Comparison of ENCODE assay signal across 8 mouse cellular contexts in genomic region chr3:153911882-153912440, GRCm38 (mm10). TPM values are rescaled to one million over a fixed set of nuclear protein-coding genes. Genes with fewer than 3 reads are reported as not detected.
DNase-seq lines count a peak whose midpoint lies in the region; ATAC-seq and TF ChIP-seq lines count a peak whose summit lies in the region.

No protein-coding gene starts in this region.

- TF ChIP-seq EP300 in MEL (IDR thresholded peaks at IDR 0.05; ENCODE audit: low read depth in 1 of 2, low read length in 2 of 2): no peak

- peak overlapping the region; percentile 82 for H3K4me3 ChIP-seq in heart, embryonic 16.5 days (ENCODE audit: low read length)
- peak overlapping the region; percentile 68 to 88 for H3K4me3 ChIP-seq in MEL (ENCODE audit: control insufficient read depth in 1 of 2, insufficient read depth in 1 of 2, low read depth in 2 of 2, low read length in 2 of 2)
- H3K4me3 ChIP-seq in forebrain, embryonic 16.5 days (replicated peaks; ENCODE audit: low read length): peak overlapping the region; percentile 69
- H3K4me3 ChIP-seq in midbrain, embryonic 10.5 days: peak overlapping the region; percentile 95

- H3K9ac ChIP-seq in heart, embryonic 16.5 days (ENCODE audit: low read length): peak overlapping the region; percentile 94
- peak overlapping the region; percentile 91 for H3K9ac ChIP-seq in MEL (ENCODE audit: control insufficient read depth, low read depth, low read length, poor library complexity, severe bottlenecking)
- H3K9ac ChIP-seq in forebrain, embryonic 16.5 days (replicated peaks; ENCODE audit: low read depth, low read length): peak overlapping the region; percentile 90

- peaks cover 43% of the 10 kb centered on the region for H3K4me1 ChIP-seq in heart, embryonic 16.5 days (ENCODE audit: control insufficient read depth, insufficient read depth, low read length)
- peaks cover 5 to 14% of the 10 kb centered on the region in 2 experiments for H3K4me1 ChIP-seq in MEL (ENCODE audit: control insufficient read depth in 1 of 2, insufficient read depth in 2 of 2, low read length in 2 of 2)
- H3K4me1 ChIP-seq in forebrain, embryonic 16.5 days (replicated peaks; ENCODE audit: control insufficient read depth, insufficient read depth, low read length): peaks cover 27% of the 10 kb centered on the region
- H3K4me1 ChIP-seq in midbrain, embryonic 10.5 days: peaks cover 43% of the 10 kb centered on the region

- peaks cover 54% of the 10 kb centered on the region for H3K79me2 ChIP-seq in MEL (ENCODE audit: control insufficient read depth, insufficient read depth, low read length, poor library complexity)

- H3K4me2 ChIP-seq in heart, embryonic 16.5 days (ENCODE audit: low read depth, low read length): peak overlapping the region; percentile 93
- H3K4me2 ChIP-seq in forebrain, embryonic 16.5 days (ENCODE audit: low read length): peak overlapping the region; percentile 75

- H3K27me3 ChIP-seq in heart, embryonic 16.5 days (ENCODE audit: control insufficient read depth, insufficient read depth, low read length): no peaks in the 10 kb centered on the region
- H3K27me3 ChIP-seq in MEL (ENCODE audit: control insufficient read depth in 1 of 2, insufficient read depth in 2 of 2, low read length in 2 of 2): no peaks in the 10 kb centered on the region
- H3K27me3 ChIP-seq in forebrain, embryonic 16.5 days (replicated peaks; ENCODE audit: control insufficient read depth, insufficient read depth, low read length): no peaks in the 10 kb centered on the region
- no peaks in the 10 kb centered on the region for H3K27me3 ChIP-seq in midbrain, embryonic 10.5 days (ENCODE audit: low read depth, poor library complexity, severe bottlenecking)

- no peak for TF ChIP-seq CTCF in MEL (IDR thresholded peaks at IDR 0.05 in 2 of 3, conservative IDR thresholded peaks at IDR 0.05 in 1 of 3; ENCODE audit: control insufficient read depth in 1 of 3, insufficient read depth in 1 of 3, low read depth in 2 of 3, low read length in 3 of 3, poor library complexity in 1 of 3, severe bottlenecking in 1 of 3)

- no peaks in the 10 kb centered on the region for H3K9me3 ChIP-seq in heart, embryonic 16.5 days (replicated peaks; ENCODE audit: control insufficient read depth, low read length)
- H3K9me3 ChIP-seq in MEL (replicated peaks; ENCODE audit: insufficient read depth, low read length): no peaks in the 10 kb centered on the region
- no peaks in the 10 kb centered on the region for H3K9me3 ChIP-seq in forebrain, embryonic 16.5 days (ENCODE audit: control insufficient read depth, low read length)
- no peaks in the 10 kb centered on the region for H3K9me3 ChIP-seq in midbrain, embryonic 10.5 days (replicated peaks)

- peaks cover 41% of the 10 kb centered on the region for H3K36me3 ChIP-seq in heart, embryonic 16.5 days (ENCODE audit: control insufficient read depth, insufficient read depth)
- H3K36me3 ChIP-seq in MEL (ENCODE audit: control insufficient read depth in 1 of 2, insufficient read depth in 2 of 2, low read length in 2 of 2): peaks cover 40 to 45% of the 10 kb centered on the region in 2 experiments
- H3K36me3 ChIP-seq in forebrain, embryonic 16.5 days (ENCODE audit: control insufficient read depth, insufficient read depth): peaks cover 18% of the 10 kb centered on the region
- peaks cover 49% of the 10 kb centered on the region for H3K36me3 ChIP-seq in midbrain, embryonic 10.5 days

- peak overlapping the region; percentile 87 for H3K27ac ChIP-seq in heart, embryonic 16.5 days (ENCODE audit: low read length)
- H3K27ac ChIP-seq in MEL (ENCODE audit: control insufficient read depth, low read depth, low read length): peak overlapping the region; percentile 93
- H3K27ac ChIP-seq in forebrain, embryonic 16.5 days (ENCODE audit: low read length): no peak overlapping the region
- H3K27ac ChIP-seq in midbrain, embryonic 10.5 days (replicated peaks): peak overlapping the region; percentile 97

- TF ChIP-seq POLR2A in MEL (IDR thresholded peaks at IDR 0.05; ENCODE audit: control insufficient read depth in 1 of 2, insufficient read depth in 1 of 2, low read depth in 1 of 2, low read length in 2 of 2, poor library complexity in 1 of 2): no peak

- no peak for TF ChIP-seq RAD21 in MEL (IDR thresholded peaks at IDR 0.05; ENCODE audit: low read depth, low read length)

- WGBS in heart, embryonic 16.5 days: 1% methylated on average over 12 of the region's 12 CpGs
- 3% methylated on average over 12 of the region's 12 CpGs for WGBS in forebrain, embryonic 16.5 days
- WGBS in midbrain, embryonic 10.5 days: 4% methylated on average over 12 of the region's 12 CpGs

- no peak for ATAC-seq in heart, embryonic 16.5 days (replicated peaks; ENCODE audit: extremely low read depth, insufficient read depth, low FRiP score)
- ATAC-seq in forebrain, embryonic 16.5 days: no peak

- intact Hi-C loops in gastrocnemius, postnatal 14 days (cut with DNase I; ENCODE audit: low total_unique reads): no loop called here

- no peak for DNase-seq in heart, adult 11 months
- peak; percentile 56 for DNase-seq in MEL (ENCODE audit: low read depth, low spot score)
- DNase-seq in midbrain, embryonic 10.5 days (ENCODE audit: low spot score): no peak
- no peak for DNase-seq in gastrocnemius, postnatal 14 days
- DNase-seq in embryo, embryonic 10.5 days (ENCODE audit: low spot score): no peak
- no peak for DNase-seq in embryo, embryonic 9.5 days (ENCODE audit: extremely low spot score)

TF ChIP-seq in MEL, 35 proteins besides CTCF, POLR2A, EP300 and RAD21:
- TF ChIP-seq ZC3H11A (IDR thresholded peaks at IDR 0.05; ENCODE audit: low read depth, low read length) (no peak), TBP (IDR thresholded peaks at IDR 0.05; ENCODE audit: low read depth, low read length) (peak; percentile 54), BHLHE40 (IDR thresholded peaks at IDR 0.05; ENCODE audit: borderline replicate concordance, low read depth, low read length) (no peak)

RNA-seq across cellular contexts. Expression of gene Rabggtb, which starts 0.8 kb away (rescaled TPM):
- polyA plus RNA-seq in heart, embryonic 16.5 days (2015; fragmentation: Nextera tagmentation; extraction: Ambion mirVana): 56.9 and 64.3 TPM in 2 replicates
- total RNA-seq in MEL (2012; rRNA removed): 164 and 175 TPM in 2 replicates
- 100 to 1,000 TPM in 1 of 2 experiments, not detected in 1; 146 TPM for polyA plus RNA-seq in MEL (2012; ENCODE audit: insufficient read depth in 1 of 2, insufficient read length in 2 of 2, low read depth in 1 of 2, low replicate concordance in 2 of 2, missing spikeins in 1 of 2)
- polyA plus RNA-seq in forebrain, embryonic 16.5 days (2015; fragmentation: Nextera tagmentation; extraction: Ambion mirVana): 49.3 and 50.6 TPM in 2 replicates
- 43.7 and 48.0 TPM in 2 replicates for polyA plus RNA-seq in midbrain, embryonic 10.5 days (2016; fragmentation: Nextera tagmentation; extraction: Ambion mirVana)
- 10 to 100 TPM; 65.8 to 72.5 TPM for total RNA-seq in gastrocnemius, postnatal 14 days (2021)

RNA-seq across cellular contexts. Expression of gene Msh4, which starts 6.0 kb away (rescaled TPM):
- polyA plus RNA-seq in heart, embryonic 16.5 days (2015; fragmentation: Nextera tagmentation; extraction: Ambion mirVana): 0.12 TPM in 2 replicates
- 0.42 and 0.50 TPM in 2 replicates for total RNA-seq in MEL (2012; rRNA removed)
- under 1 TPM in 1 of 2 experiments, not detected in 1; 0.15 TPM for polyA plus RNA-seq in MEL (2012; ENCODE audit: insufficient read depth in 1 of 2, insufficient read length in 2 of 2, low read depth in 1 of 2, low replicate concordance in 2 of 2, missing spikeins in 1 of 2)
- polyA plus RNA-seq in forebrain, embryonic 16.5 days (2015; fragmentation: Nextera tagmentation; extraction: Ambion mirVana): 0.14 and 0.24 TPM in 2 replicates
- 0.07 and 0.09 TPM in 2 replicates for polyA plus RNA-seq in midbrain, embryonic 10.5 days (2016; fragmentation: Nextera tagmentation; extraction: Ambion mirVana)
- under 1 TPM; 0.09 to 0.10 TPM for total RNA-seq in gastrocnemius, postnatal 14 days (2021)

RNA-seq across cellular contexts. Expression of gene Acadm, which starts 32.5 kb away (rescaled TPM):
- 335 and 384 TPM in 2 replicates for polyA plus RNA-seq in heart, embryonic 16.5 days (2015; fragmentation: Nextera tagmentation; extraction: Ambion mirVana)
- total RNA-seq in MEL (2012; rRNA removed): 33.0 and 36.7 TPM in 2 replicates
- 10 to 100 TPM in 1 of 2 experiments, not detected in 1; 44.3 TPM for polyA plus RNA-seq in MEL (2012; ENCODE audit: insufficient read depth in 1 of 2, insufficient read length in 2 of 2, low read depth in 1 of 2, low replicate concordance in 2 of 2, missing spikeins in 1 of 2)
- 37.6 and 41.8 TPM in 2 replicates for polyA plus RNA-seq in forebrain, embryonic 16.5 days (2015; fragmentation: Nextera tagmentation; extraction: Ambion mirVana)
- 44.4 and 53.5 TPM in 2 replicates for polyA plus RNA-seq in midbrain, embryonic 10.5 days (2016; fragmentation: Nextera tagmentation; extraction: Ambion mirVana)
- 100 to 1,000 TPM; 233 to 329 TPM for total RNA-seq in gastrocnemius, postnatal 14 days (2021)
